Mouse (Mus musculus) midbrain, embryonic 12.5 days (tissue): ENCODE results near the gene Zbtb7a. TPM values are rescaled to one million over a fixed set of nuclear protein-coding genes. Genes with fewer than 3 reads are reported as not detected.

ENCODE experiments used
- ATAC-seq: fragments of 200-750 bp; cut with Nextera tagmentation; 2 replicates; pipeline ENCODE4 v1.8.0; 2017; ENCODE audit warnings: low read depth, moderate TSS enrichment, moderate library complexity; ENCODE audit not compliant: low FRiP score
- H3K27ac ChIP-seq: fragments of 300-500 bp; sonication (generic); replicated peaks from 2 replicates; pipeline ENCODE4 v1.5.1; 2016; ENCODE audit warnings: mild to moderate bottlenecking
- H3K27me3 ChIP-seq: fragments of 300-500 bp; sonication (generic); 2 replicates; pipeline ENCODE4 v1.6.1; 2016; ENCODE audit warnings: mild to moderate bottlenecking
- H3K36me3 ChIP-seq: fragments of 300-500 bp; sonication (generic); 2 replicates; pipeline ENCODE4 v1.6.1; 2016
- H3K4me1 ChIP-seq: fragments of 300-500 bp; sonication (generic); 2 replicates; pipeline ENCODE4 v1.6.1; 2016
- H3K4me2 ChIP-seq: fragments of 300-500 bp; sonication (generic); replicated peaks from 2 replicates; pipeline ENCODE4 v1.6.1; 2016; ENCODE audit warnings: mild to moderate bottlenecking, moderate library complexity
- H3K4me3 ChIP-seq: fragments of 300-500 bp; sonication (generic); 2 replicates; pipeline ENCODE4 v1.5.1; 2016; ENCODE audit warnings: mild to moderate bottlenecking
- H3K9ac ChIP-seq: fragments of 300-500 bp; sonication (generic); replicated peaks from 2 replicates; pipeline ENCODE4 v1.6.1; 2016; ENCODE audit warnings: mild to moderate bottlenecking, moderate library complexity
- H3K9me3 ChIP-seq: fragments of 300-500 bp; sonication (generic); 2 replicates; pipeline ENCODE4 v1.6.1; 2016; ENCODE audit warnings: mild to moderate bottlenecking
- whole genome bisulfite sequencing: fragments of 180-500 bp; shearing (Covaris S2); methylation state at CpG from one replicate; pipeline ENCODE4 v1.1.7; 2016; 5-methylcytosine and 5-hydroxymethylcytosine counted together
- polyA plus RNA-seq: library from polyadenylated mRNA; unstranded; fragments of >200 nt; fragmentation: Nextera tagmentation; extraction: Ambion mirVana; gene quantifications from 2 replicates; pipeline ENCODE4 v1.2.1, GENCODE M21; 2016

Zbtb7a gene
- polyA plus RNA-seq, 1 experiment from 2014 or later: 15.9 TPM

GRCm38 (mm10) chr10:81183805-81184204, 48.8 kb downstream of the Zbtb7a start, which contains the start of gene 4930442H23Rik:
TSS of gene 4930442H23Rik (minus strand) at chr10:81183849.
- ATAC-seq: no peak
- peak within 1 kb of the TSS; percentile 50 for H3K9ac ChIP-seq
- peaks cover 75% of the 10 kb centered on the region for H3K36me3 ChIP-seq
- H3K4me1 ChIP-seq: peaks cover 24% of the 10 kb centered on the region
- no peaks in the 10 kb centered on the region for H3K9me3 ChIP-seq
- peak within 1 kb of the TSS; percentile 59 for H3K4me3 ChIP-seq
- H3K27me3 ChIP-seq: no peaks in the 10 kb centered on the region
- H3K4me2 ChIP-seq: peak within 1 kb of the TSS; percentile 61
- peak within 1 kb of the TSS; percentile 63 for H3K27ac ChIP-seq
- 89% methylated on average over 5 of the region's 5 CpGs for WGBS

GRCm38 (mm10) chr10:81184765-81185164, 49.7 kb downstream of the Zbtb7a start:
- Histone ChIP-seq H3K27me3 (no peaks in the 10 kb centered on the region), H3K4me1 (peaks cover 21% of the 10 kb centered on the region), H3K4me2 (no peak overlapping the region), H3K36me3 (peaks cover 68% of the 10 kb centered on the region), H3K9ac (no peak overlapping the region), H3K27ac (no peak overlapping the region), H3K4me3 (no peak overlapping the region), H3K9me3 (no peaks in the 10 kb centered on the region)
- ATAC-seq: no peak
- 67% methylated on average over 4 of the region's 4 CpGs for WGBS

DNA sequence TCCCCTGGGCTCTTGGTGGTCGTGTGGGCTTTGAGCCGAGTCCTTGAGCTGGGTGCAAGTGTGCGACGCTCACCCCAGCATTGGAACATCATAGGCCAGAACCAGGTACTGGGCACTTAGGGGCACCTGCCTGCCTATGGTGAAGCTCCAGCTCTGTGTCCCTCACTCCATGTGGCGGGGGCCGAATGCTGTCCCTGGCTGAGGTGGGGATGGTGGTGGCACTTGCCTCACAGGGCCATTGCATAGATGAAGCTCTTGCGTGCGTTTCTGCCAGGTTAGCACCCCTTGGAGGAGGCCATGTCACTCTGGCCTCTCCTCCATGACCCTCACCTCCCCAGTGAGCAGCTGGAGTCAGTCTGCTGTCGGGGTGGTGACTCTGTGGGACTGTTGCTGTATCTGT, 52.1 kb downstream of the Zbtb7a start:
- 92% methylated on average over 9 of the region's 9 CpGs for WGBS
- Histone ChIP-seq H3K9ac (no peak overlapping the region), H3K9me3 (no peaks in the 10 kb centered on the region), H3K27me3 (no peaks in the 10 kb centered on the region), H3K4me3 (no peak overlapping the region), H3K4me2 (no peak overlapping the region), H3K27ac (no peak overlapping the region), H3K36me3 (peaks cover 60% of the 10 kb centered on the region), H3K4me1 (peaks cover 21% of the 10 kb centered on the region)
- no peak for ATAC-seq

DNA sequence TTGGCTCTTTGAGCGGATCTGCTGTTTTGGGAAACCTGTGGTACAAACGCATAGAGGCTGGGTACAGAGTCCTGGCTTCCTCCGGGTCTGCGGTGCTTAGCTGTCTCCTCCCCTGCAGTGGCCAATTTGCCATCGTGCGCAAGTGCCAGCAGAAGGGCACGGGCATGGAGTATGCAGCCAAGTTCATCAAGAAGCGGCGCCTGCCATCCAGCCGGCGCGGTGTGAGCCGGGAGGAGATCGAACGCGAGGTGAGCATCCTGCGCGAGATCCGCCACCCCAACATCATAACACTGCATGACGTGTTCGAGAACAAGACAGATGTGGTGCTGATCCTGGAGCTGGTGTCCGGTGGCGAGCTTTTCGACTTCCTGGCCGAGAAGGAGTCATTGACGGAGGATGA, 54.8 kb downstream of the Zbtb7a start:
- Histone ChIP-seq H3K4me3 (no peak overlapping the region), H3K4me1 (peaks cover 27% of the 10 kb centered on the region), H3K36me3 (peaks cover 48% of the 10 kb centered on the region), H3K27me3 (peaks cover 11% of the 10 kb centered on the region), H3K9ac (no peak overlapping the region), H3K27ac (no peak overlapping the region), H3K9me3 (no peaks in the 10 kb centered on the region), H3K4me2 (no peak overlapping the region)
- no peak for ATAC-seq
- whole genome bisulfite sequencing: 81% methylated on average over 26 of the region's 26 CpGs

DNA sequence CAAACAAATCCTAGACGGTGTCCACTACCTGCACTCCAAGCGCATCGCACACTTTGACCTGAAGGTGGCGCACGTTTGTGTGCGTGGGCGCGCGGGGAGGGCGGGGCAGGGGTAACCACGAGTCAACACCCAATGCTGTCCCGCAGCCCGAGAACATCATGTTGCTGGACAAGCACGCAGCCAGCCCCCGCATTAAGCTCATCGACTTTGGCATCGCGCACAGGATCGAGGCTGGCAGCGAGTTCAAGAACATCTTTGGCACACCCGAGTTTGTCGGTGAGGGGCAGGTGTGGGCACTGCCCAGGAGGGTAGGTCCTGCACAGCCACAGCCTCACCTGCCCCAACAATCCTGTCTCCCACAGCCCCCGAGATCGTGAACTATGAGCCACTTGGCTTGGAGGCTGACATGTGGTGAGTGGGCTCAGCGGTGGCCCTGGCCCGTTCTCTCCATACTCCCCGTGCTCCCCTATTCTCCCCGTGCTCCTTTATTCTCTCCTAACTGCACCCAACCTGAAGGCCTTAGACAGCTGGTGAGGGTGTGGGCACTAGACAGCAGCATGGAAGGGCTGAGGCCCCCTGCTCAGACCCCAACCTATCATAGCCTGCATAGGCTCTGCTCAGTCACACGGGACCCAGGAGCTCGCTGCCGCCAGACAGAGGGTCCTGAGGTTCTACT, 55.4 kb downstream of the Zbtb7a start:
- Histone ChIP-seq H3K4me3 (no peak overlapping the region), H3K27me3 (peaks cover 17% of the 10 kb centered on the region), H3K27ac (no peak overlapping the region), H3K4me2 (no peak overlapping the region), H3K4me1 (peaks cover 26% of the 10 kb centered on the region), H3K36me3 (peaks cover 43% of the 10 kb centered on the region), H3K9ac (no peak overlapping the region), H3K9me3 (no peaks in the 10 kb centered on the region)
- ATAC-seq: no peak
- WGBS: 71% methylated on average over 31 of the region's 31 CpGs

DNA sequence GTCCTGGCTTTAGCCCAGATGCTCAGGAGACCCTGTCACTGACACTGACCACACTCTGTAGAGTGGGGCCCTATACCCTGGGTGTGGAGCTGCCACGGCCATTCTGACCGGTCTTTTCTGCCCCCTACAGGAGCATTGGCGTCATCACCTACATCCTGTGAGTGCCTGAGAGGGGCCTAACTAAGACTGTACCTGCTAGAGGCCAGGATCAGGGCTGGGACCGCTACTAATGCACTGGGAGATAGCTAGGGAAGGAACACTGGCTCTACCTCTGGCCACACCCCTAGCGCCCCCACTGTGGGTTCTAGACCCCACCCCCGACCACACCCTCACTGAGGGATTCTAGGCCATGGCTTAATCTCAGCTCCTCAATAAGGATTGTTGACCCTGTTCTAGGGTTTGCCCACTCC, 55.9 kb downstream of the Zbtb7a start:
- H3K27ac ChIP-seq: no peak overlapping the region
- peaks cover 22% of the 10 kb centered on the region for H3K27me3 ChIP-seq
- H3K4me2 ChIP-seq: no peak overlapping the region
- H3K9me3 ChIP-seq: no peaks in the 10 kb centered on the region
- no peak overlapping the region for H3K9ac ChIP-seq
- no peak for ATAC-seq
- H3K36me3 ChIP-seq: peaks cover 39% of the 10 kb centered on the region
- no peak overlapping the region for H3K4me3 ChIP-seq
- H3K4me1 ChIP-seq: peaks cover 26% of the 10 kb centered on the region
- 70% methylated on average over 6 of the region's 6 CpGs for WGBS

GRCm38 (mm10) chr10:81191342-81191982, 56.4 kb downstream of the Zbtb7a start:
- Histone ChIP-seq H3K27me3 (peaks cover 28% of the 10 kb centered on the region), H3K4me1 (peaks cover 26% of the 10 kb centered on the region), H3K36me3 (peaks cover 36% of the 10 kb centered on the region), H3K4me3 (no peak overlapping the region), H3K4me2 (no peak overlapping the region; the same call in 1 of the 2 replicates), H3K9me3 (no peaks in the 10 kb centered on the region), H3K27ac (no peak overlapping the region), H3K9ac (no peak overlapping the region; the same call in 1 of the 2 replicates)
- no peak for ATAC-seq
- 93% methylated on average over 18 of the region's 18 CpGs for WGBS

DNA sequence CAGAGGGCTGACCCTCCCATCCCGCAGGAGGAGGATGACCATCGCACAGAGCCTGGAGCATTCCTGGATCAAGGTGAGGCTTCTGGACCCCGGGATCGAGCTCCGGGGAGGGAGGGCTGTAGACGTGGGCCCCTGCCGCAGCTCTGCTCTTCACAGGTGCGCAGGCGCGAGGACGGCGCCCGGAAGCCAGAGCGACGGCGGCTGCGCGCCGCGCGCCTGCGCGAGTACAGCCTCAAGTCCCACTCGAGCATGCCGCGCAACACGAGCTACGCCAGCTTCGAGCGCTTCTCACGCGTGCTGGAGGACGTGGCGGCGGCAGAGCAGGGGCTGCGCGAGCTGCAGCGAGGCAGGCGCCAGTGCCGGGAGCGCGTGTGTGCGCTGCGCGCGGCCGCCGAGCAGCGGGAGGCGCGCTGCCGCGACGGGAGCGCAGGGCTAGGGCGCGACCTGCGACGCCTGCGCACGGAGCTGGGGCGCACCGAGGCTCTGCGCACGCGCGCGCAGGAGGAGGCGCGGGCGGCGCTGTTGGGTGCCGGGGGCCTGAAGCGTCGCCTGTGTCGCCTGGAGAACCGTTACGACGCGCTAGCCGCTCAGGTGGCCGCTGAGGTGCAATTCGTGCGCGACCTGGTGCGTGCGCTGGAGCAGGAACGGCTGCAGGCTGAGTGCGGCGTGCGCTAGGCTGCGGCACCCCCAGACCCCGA, 57.4 kb downstream of the Zbtb7a start:
- H3K9me3 ChIP-seq: no peaks in the 10 kb centered on the region
- ATAC-seq: peak; percentile 84
- H3K4me2 ChIP-seq: peak overlapping the region; percentile 96
- H3K27me3 ChIP-seq: peaks cover 37% of the 10 kb centered on the region
- peak overlapping the region; percentile 92 for H3K27ac ChIP-seq
- H3K36me3 ChIP-seq: peaks cover 26% of the 10 kb centered on the region
- peaks cover 26% of the 10 kb centered on the region for H3K4me1 ChIP-seq
- H3K4me3 ChIP-seq: peak overlapping the region; percentile 71
- WGBS: 1% methylated on average over 93 of the region's 93 CpGs
- peak overlapping the region; percentile 74 for H3K9ac ChIP-seq

DNA sequence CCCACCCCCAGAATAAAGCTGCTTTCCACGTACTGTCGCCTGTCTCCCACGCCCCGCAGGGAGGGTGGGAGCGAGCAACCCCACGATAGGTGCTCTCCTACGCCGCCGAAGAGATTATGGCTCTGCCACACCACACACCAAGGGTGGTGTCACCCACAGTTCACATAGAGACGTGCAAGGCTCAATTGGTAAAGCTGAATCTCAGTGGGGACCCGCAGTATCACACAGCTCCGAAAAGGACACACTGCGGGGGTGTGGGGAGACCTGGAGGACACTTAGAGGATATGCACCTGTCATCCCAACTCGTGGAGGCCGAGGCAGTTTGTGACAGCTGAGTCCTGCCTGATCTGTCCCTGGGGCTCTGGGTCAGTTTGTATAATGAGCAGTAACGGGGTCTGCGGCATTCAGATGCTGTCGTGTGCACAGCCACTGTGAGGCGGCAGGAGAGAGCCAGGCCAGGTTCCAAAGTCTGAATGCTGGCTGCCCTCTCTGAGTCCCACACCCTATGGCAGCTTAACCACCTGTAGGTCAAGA, 58.0 kb downstream of the Zbtb7a start:
- 4% methylated on average over 19 of the region's 19 CpGs for WGBS
- Histone ChIP-seq H3K27me3 (peaks cover 41% of the 10 kb centered on the region), H3K36me3 (peaks cover 24% of the 10 kb centered on the region)

DNA sequence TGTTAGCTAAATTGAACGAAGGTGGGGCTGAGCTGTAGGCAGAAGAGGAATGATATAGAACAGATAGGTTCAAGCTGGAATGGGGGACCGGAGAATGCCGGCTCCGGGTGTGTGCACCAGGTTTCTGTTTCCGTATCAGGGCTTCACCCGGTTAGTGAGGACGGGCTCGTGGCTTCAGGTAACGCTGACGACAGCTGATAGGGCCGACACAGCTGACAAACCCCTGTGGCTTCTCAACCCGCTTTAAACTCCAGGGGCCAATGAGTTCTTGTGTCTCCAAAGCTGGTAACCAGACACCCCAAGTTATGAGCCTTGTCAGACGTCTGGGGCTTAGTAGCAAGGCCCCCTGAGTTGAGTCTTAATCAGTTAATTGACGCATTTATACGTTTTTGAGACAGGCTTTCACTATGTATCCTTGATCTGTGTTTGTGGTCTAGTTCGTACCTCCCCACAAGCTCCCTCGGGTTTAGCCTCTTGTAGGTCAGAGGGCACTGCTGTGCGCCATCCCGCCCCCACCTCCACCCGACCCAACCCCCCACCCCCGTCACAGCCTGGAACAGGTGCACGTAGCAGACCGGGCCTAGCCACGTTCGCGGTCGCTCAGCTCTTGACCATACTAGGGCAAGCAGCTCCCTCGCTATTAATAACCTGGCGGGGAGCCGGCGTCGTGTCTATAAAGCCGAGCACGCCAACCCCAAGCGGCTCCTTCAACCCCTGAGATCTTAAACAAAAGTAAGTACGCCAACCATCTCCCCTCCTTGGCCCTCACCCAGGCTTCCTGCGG, 59.2 kb downstream of the Zbtb7a start:
- H3K9me3 ChIP-seq: no peaks in the 10 kb centered on the region
- peak overlapping the region; percentile 13; the same call in 1 of the 2 replicates for H3K4me2 ChIP-seq
- peaks cover 18% of the 10 kb centered on the region for H3K36me3 ChIP-seq
- H3K4me1 ChIP-seq: peaks cover 26% of the 10 kb centered on the region
- peak overlapping the region; percentile 15; the same call in 1 of the 2 replicates for H3K9ac ChIP-seq
- no peak overlapping the region for H3K27ac ChIP-seq
- no peak overlapping the region for H3K4me3 ChIP-seq
- 16% methylated on average over 37 of the region's 37 CpGs for WGBS
- peaks cover 48% of the 10 kb centered on the region for H3K27me3 ChIP-seq
- ATAC-seq: no peak

More for the DNA sequence above, 58.0 kb downstream of the Zbtb7a start:
- Histone ChIP-seq H3K9me3 (no peaks in the 10 kb centered on the region), H3K4me2 (peak overlapping the region; percentile 96), H3K9ac (peak overlapping the region; percentile 74), H3K4me3 (peak overlapping the region; percentile 71), H3K27ac (peak overlapping the region; percentile 92), H3K4me1 (peaks cover 26% of the 10 kb centered on the region)
- ATAC-seq: peak; percentile 48

GRCm38 (mm10) chr10:81195300-81195699, 60.3 kb downstream of the Zbtb7a start:
- Histone ChIP-seq H3K4me2 (no peak overlapping the region), H3K9ac (no peak overlapping the region), H3K4me1 (peaks cover 26% of the 10 kb centered on the region), H3K27me3 (peaks cover 57% of the 10 kb centered on the region), H3K4me3 (no peak overlapping the region), H3K9me3 (no peaks in the 10 kb centered on the region), H3K36me3 (peaks cover 11% of the 10 kb centered on the region), H3K27ac (no peak overlapping the region)
- no peak for ATAC-seq
- 71% methylated on average over 4 of the region's 4 CpGs for WGBS
